Mouse (Mus musculus) forebrain, embryonic 13.5 days (tissue): ENCODE data around the gene Lrrc74a. TPM values are rescaled to one million over a fixed set of nuclear protein-coding genes. Genes with fewer than 3 reads are reported as not detected.

Experiments used
- ATAC-seq: fragments of 200-750 bp; cut with Nextera tagmentation; 2 replicates; pipeline ENCODE4 v1.8.0; 2017
- H3K27ac ChIP-seq: fragments of 300-500 bp; sonication (generic); 2 replicates; pipeline ENCODE4 v1.5.1; 2015; ENCODE audit warnings: inconsistent platforms, mild to moderate bottlenecking, moderate library complexity
- H3K27me3 ChIP-seq: fragments of 300-500 bp; sonication (generic); 2 replicates; pipeline ENCODE4 v1.6.1; 2015; ENCODE audit warnings: mild to moderate bottlenecking, inconsistent platforms
- H3K36me3 ChIP-seq: fragments of 300-500 bp; sonication (generic); 2 replicates; pipeline ENCODE4 v1.6.1; 2015; ENCODE audit warnings: mild to moderate bottlenecking, inconsistent platforms; ENCODE audit not compliant: poor library complexity, severe bottlenecking
- H3K4me1 ChIP-seq: fragments of 300-500 bp; sonication (generic); 2 replicates; pipeline ENCODE4 v1.6.1; 2015; ENCODE audit warnings: inconsistent platforms
- H3K4me2 ChIP-seq: fragments of 300-500 bp; sonication (generic); 2 replicates; pipeline ENCODE4 v1.6.1; 2015; ENCODE audit warnings: inconsistent platforms, mild to moderate bottlenecking, moderate library complexity
- H3K4me3 ChIP-seq: fragments of 300-500 bp; sonication (generic); 2 replicates; pipeline ENCODE4 v1.5.1; 2015; ENCODE audit warnings: mild to moderate bottlenecking, inconsistent platforms
- H3K9ac ChIP-seq: fragments of 300-500 bp; sonication (generic); 2 replicates; pipeline ENCODE4 v1.6.1; 2015; ENCODE audit warnings: mild to moderate bottlenecking, inconsistent platforms
- H3K9me3 ChIP-seq: fragments of 300-500 bp; sonication (generic); replicated peaks from 2 replicates; pipeline ENCODE4 v1.6.1; 2016; ENCODE audit warnings: inconsistent platforms
- WGBS: fragments of 180-500 bp; shearing (Covaris S2); methylation state at CpG from one replicate; pipeline ENCODE4 v1.1.7; 2015; 5-methylcytosine and 5-hydroxymethylcytosine counted together
- polyA plus RNA-seq: library from polyadenylated mRNA; unstranded; fragments of >200 nt; fragmentation: Nextera tagmentation; extraction: Ambion mirVana; gene quantifications from 2 replicates; pipeline ENCODE4 v1.2.1, GENCODE M21; 2015

The Lrrc74a gene
- not detected in 2 replicates for polyA plus RNA-seq

DNA sequence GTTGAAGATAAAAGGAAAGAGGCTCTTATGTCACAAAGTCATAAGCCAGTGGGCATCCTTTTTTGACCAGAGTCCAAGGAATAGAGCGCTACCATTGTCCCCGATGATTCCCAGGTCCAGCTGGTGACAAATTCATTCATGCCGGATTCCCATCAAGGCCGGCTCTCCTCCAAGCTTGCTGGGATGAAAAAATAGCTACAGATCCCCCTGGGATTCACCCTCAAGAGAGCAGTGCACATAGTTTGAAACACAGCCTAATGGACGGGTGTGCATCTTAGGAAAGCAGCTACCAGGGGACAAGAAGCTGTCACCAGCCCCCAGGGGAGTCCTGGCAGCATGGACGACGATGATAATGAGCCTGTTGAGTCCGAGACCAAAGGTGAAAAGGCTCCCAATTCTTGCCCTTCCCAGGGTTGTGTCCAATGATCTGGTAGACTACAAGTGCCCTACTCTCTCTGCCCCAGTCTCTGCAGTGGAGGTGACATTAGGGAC lies at the start of gene Lrrc74a:
Lrrc74a (plus strand) TSS at position 51 of the 492 bp plus-strand sequence.
- no peaks in the 10 kb centered on the region for H3K9me3 ChIP-seq
- no peak within 1 kb of the TSS for H3K4me2 ChIP-seq
- H3K9ac ChIP-seq = no peak within 1 kb of the TSS
- no peak within 1 kb of the TSS for H3K27ac ChIP-seq
- no peak for ATAC-seq
- H3K36me3 ChIP-seq = no peaks in the 10 kb centered on the region
- no peak within 1 kb of the TSS for H3K4me3 ChIP-seq
- H3K27me3 ChIP-seq = no peaks in the 10 kb centered on the region
- no peaks in the 10 kb centered on the region for H3K4me1 ChIP-seq
- 85% methylated on average over 8 of the region's 8 CpGs for WGBS

DNA sequence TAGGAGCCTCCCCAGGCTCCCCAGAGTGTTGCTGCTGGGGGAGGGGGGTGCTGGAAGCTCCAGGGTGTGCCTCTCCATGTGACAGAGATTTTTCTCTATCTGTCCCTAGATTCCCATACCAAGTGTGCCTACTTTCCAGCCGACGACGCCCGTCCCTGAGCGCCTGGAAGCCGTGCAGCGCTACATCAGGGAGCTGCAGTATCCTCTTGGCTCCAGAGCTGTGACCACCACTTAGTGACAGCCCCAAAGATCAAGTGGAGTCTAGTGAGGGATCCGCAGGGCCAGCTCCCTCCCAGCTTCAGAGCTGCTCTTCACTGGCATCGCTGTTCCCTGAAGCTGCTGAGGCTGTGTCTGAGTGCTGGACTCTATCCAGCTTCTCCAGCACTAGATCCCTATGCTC lies 48.9 kb upstream of the Lrrc74a start:
- ATAC-seq = no peak
- Histone ChIP-seq H3K9me3 (no peaks in the 10 kb centered on the region), H3K27me3 (no peaks in the 10 kb centered on the region), H3K9ac (no peak overlapping the region; the same call in 1 of the 2 replicates), H3K4me3 (no peak overlapping the region), H3K4me2 (peak overlapping the region; percentile 13; the same call in 1 of the 2 replicates), H3K27ac (peak overlapping the region; percentile 26; the same call in 1 of the 2 replicates), H3K36me3 (peaks cover 70% of the 10 kb centered on the region), H3K4me1 (peaks cover 38% of the 10 kb centered on the region)
- WGBS = 87% methylated on average over 9 of the region's 9 CpGs

DNA sequence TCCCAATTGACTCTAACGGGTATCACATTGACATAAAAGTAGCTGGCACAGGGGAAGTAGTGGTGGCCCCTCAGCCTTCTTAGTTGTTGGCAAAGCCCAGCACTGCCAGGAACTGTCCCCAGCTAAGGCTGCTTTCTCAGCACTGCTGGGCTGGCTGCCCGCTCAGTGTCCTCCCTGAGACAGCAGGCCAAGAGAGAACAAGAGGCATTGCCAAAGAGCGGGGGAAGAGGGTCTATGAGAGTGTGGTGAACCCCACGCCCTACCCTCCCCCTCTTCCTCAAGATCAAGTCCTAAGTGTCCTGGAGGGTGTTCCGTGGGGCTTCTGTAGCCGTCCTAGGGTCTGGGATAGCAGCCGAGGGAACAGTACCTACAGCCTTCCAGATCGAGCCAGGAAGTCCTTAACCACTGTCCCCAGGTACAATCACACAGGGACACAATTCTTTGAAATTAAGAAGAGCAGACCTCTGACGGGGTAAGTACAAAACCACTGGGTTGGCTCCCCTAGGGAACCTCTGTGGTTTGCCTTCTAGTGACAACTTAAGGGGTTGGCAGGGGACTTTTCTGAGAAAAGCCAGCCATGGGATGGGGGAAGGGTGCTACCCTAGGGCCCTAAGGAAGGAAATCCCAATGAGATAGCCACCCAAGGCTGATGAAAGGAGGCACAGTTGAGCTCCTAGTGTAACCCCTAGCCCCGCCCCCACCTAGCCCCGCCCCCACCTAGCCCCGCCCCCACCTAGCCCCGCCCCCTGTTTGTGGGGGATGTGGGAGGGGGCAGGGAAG lies 47.4 kb upstream of the Lrrc74a start:
- H3K4me2 ChIP-seq = no peak overlapping the region
- WGBS = 62% methylated on average over 12 of the region's 13 CpGs
- no peak overlapping the region for H3K9ac ChIP-seq
- no peak overlapping the region for H3K4me3 ChIP-seq
- no peaks in the 10 kb centered on the region for H3K27me3 ChIP-seq
- no peaks in the 10 kb centered on the region for H3K9me3 ChIP-seq
- no peak for ATAC-seq
- no peak overlapping the region for H3K27ac ChIP-seq
- peaks cover 85% of the 10 kb centered on the region for H3K36me3 ChIP-seq
- H3K4me1 ChIP-seq = peaks cover 27% of the 10 kb centered on the region

DNA sequence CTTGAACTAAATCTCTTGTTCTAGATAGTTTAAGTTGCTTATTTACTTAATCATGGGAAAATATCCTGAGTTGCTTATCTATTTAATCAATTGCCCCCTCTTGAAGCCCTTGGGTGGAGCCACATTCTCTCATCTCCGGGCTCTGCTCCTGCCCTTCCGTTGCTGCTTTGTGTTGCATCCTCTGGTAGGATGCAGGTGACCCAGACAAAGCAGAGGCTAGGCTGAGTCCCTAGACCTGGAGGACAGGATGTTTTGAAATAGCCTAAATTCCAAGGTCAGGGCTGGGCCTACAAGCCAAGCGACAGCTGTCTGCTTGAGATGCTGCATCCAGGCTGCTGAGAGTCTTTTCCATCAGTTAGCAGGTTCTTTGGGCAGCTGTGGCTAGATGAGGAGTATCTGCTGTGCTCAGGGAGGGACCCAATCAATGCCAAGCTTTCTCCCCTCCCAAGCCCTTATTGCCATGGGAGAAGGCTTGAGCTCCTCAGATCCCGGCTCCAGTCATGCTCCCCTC lies 46.7 kb upstream of the Lrrc74a start:
- peaks cover 19% of the 10 kb centered on the region for H3K4me1 ChIP-seq
- H3K36me3 ChIP-seq = peaks cover 92% of the 10 kb centered on the region
- peak overlapping the region; percentile 10; the same call in 1 of the 2 replicates for H3K27ac ChIP-seq
- H3K9ac ChIP-seq = no peak overlapping the region
- H3K4me2 ChIP-seq = no peak overlapping the region
- H3K9me3 ChIP-seq = no peaks in the 10 kb centered on the region
- no peak for ATAC-seq
- no peaks in the 10 kb centered on the region for H3K27me3 ChIP-seq
- 78% methylated on average over 4 of the region's 4 CpGs for WGBS
- no peak overlapping the region for H3K4me3 ChIP-seq

DNA sequence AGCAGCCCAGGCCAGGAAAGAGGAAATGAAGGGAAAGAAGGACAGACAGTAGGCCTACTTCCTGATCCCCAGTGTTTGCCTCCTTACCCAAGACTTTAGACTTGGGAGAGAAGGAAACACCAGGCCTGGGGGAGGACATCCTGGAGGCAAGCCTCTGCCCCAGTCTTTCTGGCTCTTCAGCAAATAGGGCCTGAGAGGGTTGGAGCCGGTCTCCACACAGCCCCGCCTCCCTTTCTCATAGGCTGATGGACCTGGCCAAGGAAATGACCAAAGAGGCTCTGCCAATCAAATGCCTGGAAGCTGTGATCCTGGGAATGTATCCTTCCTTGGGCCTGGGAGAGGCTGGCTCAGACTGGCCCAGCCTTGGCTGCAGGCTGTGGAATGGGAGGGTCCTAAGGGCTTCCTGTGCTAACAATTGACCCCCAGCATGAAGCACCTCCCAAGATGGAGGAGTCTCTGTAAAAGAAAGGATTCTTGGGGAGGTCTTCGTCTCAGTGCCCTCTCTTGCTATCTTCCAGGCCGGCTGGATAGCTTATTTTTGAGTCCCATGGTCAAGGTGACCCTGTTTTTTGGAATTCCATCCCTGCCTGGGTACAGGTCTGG lies 46.1 kb upstream of the Lrrc74a start:
- H3K27ac ChIP-seq = no peak overlapping the region; the same call in 1 of the 2 replicates
- no peak overlapping the region for H3K4me2 ChIP-seq
- no peaks in the 10 kb centered on the region for H3K9me3 ChIP-seq
- no peak overlapping the region for H3K9ac ChIP-seq
- peaks cover 92% of the 10 kb centered on the region for H3K36me3 ChIP-seq
- H3K4me3 ChIP-seq = no peak overlapping the region
- WGBS = 85% methylated on average over 4 of the region's 4 CpGs
- no peaks in the 10 kb centered on the region for H3K27me3 ChIP-seq
- peaks cover 13% of the 10 kb centered on the region for H3K4me1 ChIP-seq
- no peak for ATAC-seq

DNA sequence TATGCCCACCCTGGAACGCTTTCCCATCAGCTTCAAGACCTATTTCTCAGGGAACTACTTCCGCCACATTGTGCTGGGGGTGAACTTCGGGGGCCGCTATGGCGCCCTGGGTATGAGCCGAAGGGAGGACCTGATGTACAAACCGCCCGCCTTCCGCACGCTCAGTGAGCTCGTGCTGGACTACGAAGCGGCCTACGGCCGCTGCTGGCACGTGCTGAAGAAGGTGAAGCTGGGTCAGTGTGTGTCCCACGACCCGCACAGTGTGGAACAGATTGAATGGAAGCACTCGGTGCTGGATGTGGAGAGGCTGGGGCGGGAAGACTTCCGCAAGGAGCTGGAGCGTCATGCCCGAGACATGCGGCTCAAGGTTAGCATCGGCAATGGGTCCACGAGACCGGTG lies 45.3 kb upstream of the Lrrc74a start:
- no peak overlapping the region for H3K4me3 ChIP-seq
- H3K36me3 ChIP-seq = peaks cover 86% of the 10 kb centered on the region
- no peaks in the 10 kb centered on the region for H3K9me3 ChIP-seq
- no peak for ATAC-seq
- no peak overlapping the region for H3K9ac ChIP-seq
- H3K27me3 ChIP-seq = no peaks in the 10 kb centered on the region
- peaks cover 5% of the 10 kb centered on the region for H3K4me1 ChIP-seq
- 94% methylated on average over 27 of the region's 27 CpGs for WGBS
- no peak overlapping the region for H3K4me2 ChIP-seq
- no peak overlapping the region for H3K27ac ChIP-seq

DNA sequence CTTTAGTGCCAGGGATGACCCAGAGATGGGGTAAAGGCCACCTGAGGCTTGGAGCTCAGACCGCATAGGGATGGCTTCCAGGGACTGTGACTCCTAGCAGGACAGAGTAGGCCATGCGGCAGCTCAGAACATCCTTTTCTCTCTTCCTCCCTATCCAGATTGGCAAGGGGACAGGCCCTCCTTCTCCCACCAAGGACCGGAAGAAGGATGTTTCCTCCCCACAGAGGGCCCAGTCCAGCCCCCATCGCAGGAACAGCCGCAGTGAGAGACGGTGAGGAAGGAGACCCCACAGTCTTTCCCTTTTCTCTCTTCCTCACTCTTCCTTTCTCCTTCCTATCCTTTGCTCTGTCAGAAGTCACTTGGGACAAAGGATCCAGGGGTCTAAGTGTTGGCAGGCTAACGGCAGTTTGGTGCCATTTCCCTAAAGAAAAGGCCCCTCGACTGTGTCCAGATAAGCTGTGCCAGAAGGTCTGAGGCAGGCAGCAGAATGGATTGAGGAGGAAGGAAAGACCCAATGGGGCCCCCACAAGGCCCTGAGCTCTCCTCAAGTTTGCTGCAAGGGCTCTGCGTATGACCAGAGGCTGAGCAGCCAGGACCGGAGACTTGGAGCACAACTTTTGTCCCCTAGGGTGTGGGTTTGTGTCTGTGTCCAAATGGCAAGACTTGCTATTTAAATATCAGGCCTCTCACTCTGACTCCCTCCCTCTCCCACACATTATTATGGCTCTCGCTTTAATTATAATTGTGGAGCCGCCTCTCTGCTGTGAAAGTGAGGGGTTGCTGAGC lies 43.3 kb upstream of the Lrrc74a start:
- H3K4me1 ChIP-seq = 0 out of 2 replicates have a peak, but pooled peaks cover 3% of the 10 kb centered on the region
- ATAC-seq = no peak
- no peak overlapping the region for H3K27ac ChIP-seq
- no peak overlapping the region for H3K4me3 ChIP-seq
- H3K9me3 ChIP-seq = no peaks in the 10 kb centered on the region
- H3K9ac ChIP-seq = no peak overlapping the region
- peaks cover 93% of the 10 kb centered on the region for H3K36me3 ChIP-seq
- no peak overlapping the region for H3K4me2 ChIP-seq
- 83% methylated on average over 12 of the region's 12 CpGs for WGBS
- H3K27me3 ChIP-seq = no peaks in the 10 kb centered on the region

DNA sequence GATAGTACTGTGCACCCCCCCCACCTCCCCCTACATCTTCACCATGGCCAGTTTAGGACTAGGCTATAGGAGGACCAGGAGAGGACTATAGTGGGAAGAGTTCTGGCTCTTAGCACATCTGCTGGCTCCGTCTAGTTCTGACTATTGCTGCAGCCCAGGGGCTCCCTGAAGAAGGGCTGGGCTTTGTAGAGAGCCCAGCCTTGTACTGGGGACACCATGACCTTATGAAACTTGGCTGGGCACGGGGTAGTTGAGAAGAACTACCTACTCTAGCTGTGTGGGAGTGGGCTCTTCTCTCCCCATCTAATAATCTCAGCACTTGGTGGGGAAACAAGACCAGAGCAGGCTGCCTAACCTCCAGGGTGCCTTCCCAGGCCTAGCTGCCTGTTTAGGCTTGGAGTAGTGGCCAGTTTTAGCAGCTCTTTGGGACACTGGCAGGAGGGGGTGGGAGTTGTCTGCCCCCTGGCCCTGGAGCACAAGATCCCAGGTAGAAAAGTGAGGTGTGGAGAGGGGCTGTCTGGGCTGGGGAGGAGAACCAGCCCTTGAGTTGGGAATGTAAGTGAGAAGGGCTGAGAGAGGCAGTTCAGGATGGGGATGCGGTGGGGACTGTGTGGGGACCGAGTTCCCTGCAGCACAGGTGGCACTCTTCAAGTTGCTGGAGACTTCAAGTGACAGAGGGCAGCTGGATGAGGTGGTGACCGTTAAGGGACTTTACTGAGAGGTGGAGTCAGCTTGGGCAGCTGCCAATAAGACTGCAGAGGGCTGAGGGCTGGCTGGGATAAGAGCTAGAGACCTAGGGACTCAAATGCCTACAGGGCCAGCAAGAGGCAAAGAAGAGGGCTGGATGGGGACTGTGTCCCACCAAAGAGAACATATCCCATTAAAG lies 41.5 kb upstream of the Lrrc74a start:
- no peak for ATAC-seq
- 70% methylated on average over 5 of the region's 5 CpGs for WGBS
- H3K27ac ChIP-seq = no peak overlapping the region

DNA sequence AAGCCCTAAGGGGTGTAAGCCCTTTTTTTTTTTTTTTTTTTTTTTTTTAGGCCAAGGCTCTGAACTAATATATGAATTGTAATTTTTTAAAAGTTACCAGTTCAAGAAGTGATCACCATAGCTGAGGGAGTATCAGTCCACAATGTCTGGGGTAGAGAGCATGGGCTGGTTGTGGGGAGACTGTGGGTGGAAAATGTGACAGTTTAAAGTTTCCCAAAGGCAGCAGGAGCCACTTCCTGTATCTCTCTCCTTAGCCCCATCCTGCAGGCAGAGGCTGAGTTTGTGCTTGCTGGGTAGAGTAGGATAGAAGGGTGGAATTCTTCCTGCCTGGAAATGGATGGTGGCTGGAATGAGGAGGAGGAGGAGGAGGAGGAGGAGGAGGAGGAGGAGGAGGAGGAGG lies 40.8 kb upstream of the Lrrc74a start:
- no peak overlapping the region for H3K27ac ChIP-seq
- no peaks in the 10 kb centered on the region for H3K27me3 ChIP-seq
- no peak for ATAC-seq
- H3K9ac ChIP-seq = no peak overlapping the region
- no peak overlapping the region for H3K4me2 ChIP-seq
- H3K9me3 ChIP-seq = peaks cover 7% of the 10 kb centered on the region; the same call in 1 of the 2 replicates
- no peak overlapping the region for H3K4me3 ChIP-seq
- 0 out of 2 replicates have a peak, but pooled peaks cover 3% of the 10 kb centered on the region for H3K4me1 ChIP-seq
- H3K36me3 ChIP-seq = peaks cover 83% of the 10 kb centered on the region

More for the DNA sequence above, 41.5 kb upstream of the Lrrc74a start:
- H3K9me3 ChIP-seq = peaks cover 7% of the 10 kb centered on the region; the same call in 1 of the 2 replicates
- H3K27me3 ChIP-seq = no peaks in the 10 kb centered on the region
- H3K36me3 ChIP-seq = peaks cover 90% of the 10 kb centered on the region
- no peak overlapping the region for H3K4me3 ChIP-seq
- H3K4me1 ChIP-seq = 0 out of 2 replicates have a peak, but pooled peaks cover 3% of the 10 kb centered on the region
- no peak overlapping the region for H3K4me2 ChIP-seq
- H3K9ac ChIP-seq = no peak overlapping the region

DNA sequence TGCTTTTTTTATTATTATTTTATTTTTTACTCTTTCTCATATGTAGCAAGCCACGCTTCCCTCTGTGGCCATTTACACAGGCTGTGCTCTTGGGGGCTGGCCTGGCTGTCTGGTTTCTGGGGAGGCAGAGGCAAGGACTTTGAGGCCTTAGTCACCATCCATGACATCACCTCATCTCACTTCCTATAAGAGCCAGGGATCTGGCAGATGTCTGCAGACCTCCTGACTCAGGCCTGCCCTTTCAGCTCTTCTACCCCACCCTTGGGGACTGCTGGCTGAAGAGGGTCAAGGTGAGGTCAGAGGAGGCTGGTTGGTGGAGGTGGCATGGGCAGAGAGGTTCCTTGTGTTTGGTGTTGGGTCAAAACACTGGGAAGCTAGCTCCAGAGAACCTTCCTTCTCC lies 39.7 kb upstream of the Lrrc74a start:
- H3K4me3 ChIP-seq = no peak overlapping the region
- H3K27me3 ChIP-seq = no peaks in the 10 kb centered on the region
- H3K4me1 ChIP-seq = peaks cover 12% of the 10 kb centered on the region
- no peak overlapping the region for H3K9ac ChIP-seq
- H3K36me3 ChIP-seq = peaks cover 74% of the 10 kb centered on the region
- ATAC-seq = no peak
- no peak overlapping the region for H3K4me2 ChIP-seq
- no peak overlapping the region for H3K27ac ChIP-seq
- WGBS = 93% methylated on average over 1 of the region's 1 CpGs
- peaks cover 7% of the 10 kb centered on the region; the same call in 1 of the 2 replicates for H3K9me3 ChIP-seq

DNA sequence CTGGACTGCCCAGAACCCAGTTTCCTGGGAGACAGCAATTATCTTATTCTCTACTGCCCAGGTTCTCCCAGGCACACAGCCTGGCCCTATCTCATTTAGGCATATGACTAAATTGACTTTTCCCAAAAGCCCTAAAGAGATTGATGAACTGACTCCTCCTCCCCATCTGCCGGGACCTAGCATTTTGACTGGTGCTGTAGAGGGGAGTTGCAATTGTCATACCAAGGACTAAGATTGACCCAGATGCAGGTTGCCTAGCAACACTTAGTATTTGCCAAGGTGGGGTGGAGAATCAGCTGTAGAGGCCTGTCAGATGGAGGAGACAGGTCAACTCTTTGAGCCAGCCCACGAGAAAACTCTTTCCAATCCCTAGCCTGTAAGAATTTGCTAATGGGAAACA lies 36.2 kb upstream of the Lrrc74a start:
- WGBS = 74% methylated on average over 2 of the region's 2 CpGs
- Histone ChIP-seq H3K27me3 (no peaks in the 10 kb centered on the region), H3K9ac (no peak overlapping the region), H3K27ac (no peak overlapping the region), H3K36me3 (peaks cover 50% of the 10 kb centered on the region), H3K9me3 (peaks cover 7% of the 10 kb centered on the region; the same call in 1 of the 2 replicates), H3K4me3 (no peak overlapping the region), H3K4me2 (no peak overlapping the region), H3K4me1 (peaks cover 33% of the 10 kb centered on the region)
- no peak for ATAC-seq
